Mouse (Mus musculus) liver, adult 2 months (tissue): ENCODE data around the gene Mrvi1. TPM values are rescaled to one million over a fixed set of nuclear protein-coding genes. Genes with fewer than 3 reads are reported as not detected.

Experiments used
- DNase-seq: peaks from one replicate; pipeline ENCODE4 v3.0.0-alpha.2; 2011; ENCODE audit warnings: low read depth, low spot score; ENCODE audit errors: extremely low read depth
- H3K27ac ChIP-seq: fragments of 200-500 bp; replicated peaks from 2 replicates; pipeline ENCODE4 v1.5.1; 2012; ENCODE audit warnings: low read depth, mild to moderate bottlenecking, control low read depth, inconsistent platforms, low read length; ENCODE audit not compliant: insufficient read depth
- H3K27me3 ChIP-seq: fragments of 200-500 bp; 2 replicates; pipeline ENCODE4 v1.6.1; 2012; ENCODE audit warnings: mild to moderate bottlenecking, moderate library complexity, low read length, inconsistent platforms; ENCODE audit not compliant: control insufficient read depth, insufficient read depth
- H3K36me3 ChIP-seq: fragments of 200-500 bp; 2 replicates; pipeline ENCODE4 v1.6.1; 2012; ENCODE audit warnings: low read length, inconsistent platforms; ENCODE audit not compliant: control insufficient read depth, insufficient read depth
- H3K4me1 ChIP-seq: fragments of 200-500 bp; 2 replicates; pipeline ENCODE4 v1.6.1; 2011; ENCODE audit warnings: low read length; ENCODE audit not compliant: control insufficient read depth, insufficient read depth
- H3K4me3 ChIP-seq: fragments of 200-500 bp; 2 replicates; pipeline ENCODE4 v1.5.1; 2011; ENCODE audit warnings: low read depth, mild to moderate bottlenecking, control low read depth, low read length, moderate library complexity; ENCODE audit not compliant: insufficient read depth
- H3K79me2 ChIP-seq: fragments of 200-500 bp; 2 replicates; pipeline ENCODE4 v1.6.1; 2012; ENCODE audit warnings: inconsistent platforms, mild to moderate bottlenecking, low read length, moderate library complexity; ENCODE audit not compliant: control insufficient read depth, insufficient read depth
- H3K9ac ChIP-seq: fragments of 200-500 bp; 2 replicates; pipeline ENCODE4 v1.6.1; 2012; ENCODE audit warnings: low read depth, mild to moderate bottlenecking, control low read depth, inconsistent platforms, low read length
- CTCF ChIP-seq: fragments of 200-500 bp; IDR thresholded peaks from 2 replicates; pipeline ENCODE4 v1.5.1; 2011; ENCODE audit warnings: low read depth, low read length, control low read depth
- POLR2A ChIP-seq: fragments of 200-500 bp; IDR thresholded peaks from 2 replicates; pipeline ENCODE4 v1.6.1; 2011; ENCODE audit warnings: low read length, control low read depth; ENCODE audit not compliant: insufficient read depth; ENCODE audit errors: extremely low read depth
- WGBS: fragments of 180-500 bp; shearing (Covaris S2); methylation state at CpG from one replicate; pipeline ENCODE4 v1.1.7; 2018; 5-methylcytosine and 5-hydroxymethylcytosine counted together
- polyA plus RNA-seq: library from polyadenylated mRNA; depleted of rRNA; stranded (reverse); fragments of >200 nt; gene quantifications from 2 replicates; pipeline ENCODE4 v1.2.3, GENCODE M21; 2012
- total RNA-seq: library from RNA; depleted of rRNA; stranded (reverse); fragments of >200 nt; gene quantifications from 2 replicates; pipeline ENCODE4 v1.2.3, GENCODE M21; 2014

Gene Mrvi1
- total and polyA plus RNA-seq, 2 experiments = 0.55 to 1.3 TPM

GRCm38 (mm10) chr7:110860129-110860528, 122.1 kb downstream of the Mrvi1 start:
- H3K27ac ChIP-seq = no peak overlapping the region

GRCm38 (mm10) chr7:110855604-110856003, 126.7 kb downstream of the Mrvi1 start:
- H3K9ac ChIP-seq = no peak overlapping the region
- H3K79me2 ChIP-seq = no peaks in the 10 kb centered on the region
- H3K27ac ChIP-seq = peak overlapping the region; percentile 25
- DNase-seq = no peak
- H3K36me3 ChIP-seq = no peaks in the 10 kb centered on the region
- peaks cover 20% of the 10 kb centered on the region for H3K4me1 ChIP-seq
- WGBS = 83% methylated on average over 1 of the region's 1 CpGs
- TF ChIP-seq POLR2A = no peak
- no peak for TF ChIP-seq CTCF
- no peaks in the 10 kb centered on the region for H3K27me3 ChIP-seq
- H3K4me3 ChIP-seq = no peak overlapping the region

More at GRCm38 (mm10) chr7:110860129-110860528, 122.1 kb downstream of the Mrvi1 start:
- H3K9ac ChIP-seq = no peak overlapping the region
- no peak for DNase-seq
- H3K4me1 ChIP-seq = peaks cover 5% of the 10 kb centered on the region
- TF ChIP-seq POLR2A (no peak), CTCF (no peak)
- no peaks in the 10 kb centered on the region for H3K27me3 ChIP-seq
- H3K36me3 ChIP-seq = no peaks in the 10 kb centered on the region
- H3K79me2 ChIP-seq = no peaks in the 10 kb centered on the region
- WGBS = 56% methylated on average over 5 of the region's 5 CpGs
- no peak overlapping the region for H3K4me3 ChIP-seq

- Histone ChIP-seq H3K27ac (peak overlapping the region; percentile 25), H3K9ac (no peak overlapping the region)
Measured at GRCm38 (mm10) chr7:110854927-110855546, 127.2 kb downstream of the Mrvi1 start.

GRCm38 (mm10) chr7:110854519-110854918, 127.7 kb downstream of the Mrvi1 start:
- no peak for DNase-seq
- H3K27me3 ChIP-seq = no peaks in the 10 kb centered on the region
- no peak overlapping the region for H3K4me3 ChIP-seq
- no peaks in the 10 kb centered on the region for H3K79me2 ChIP-seq
- H3K9ac ChIP-seq = no peak overlapping the region
- no peak for TF ChIP-seq POLR2A
- TF ChIP-seq CTCF = no peak
- no peak overlapping the region for H3K27ac ChIP-seq
- WGBS = 44% methylated on average over 3 of the region's 3 CpGs
- peaks cover 20% of the 10 kb centered on the region for H3K4me1 ChIP-seq
- H3K36me3 ChIP-seq = no peaks in the 10 kb centered on the region

More at GRCm38 (mm10) chr7:110854927-110855546, 127.2 kb downstream of the Mrvi1 start:
- Histone ChIP-seq H3K4me1 (peaks cover 20% of the 10 kb centered on the region), H3K79me2 (no peaks in the 10 kb centered on the region), H3K27me3 (no peaks in the 10 kb centered on the region), H3K36me3 (no peaks in the 10 kb centered on the region), H3K4me3 (no peak overlapping the region)
- peak; percentile 93 for DNase-seq
- TF ChIP-seq POLR2A (no peak), CTCF (no peak)
- WGBS = 20% methylated on average over 8 of the region's 8 CpGs

- Histone ChIP-seq H3K27me3 (no peaks in the 10 kb centered on the region), H3K79me2 (no peaks in the 10 kb centered on the region), H3K4me1 (peaks cover 20% of the 10 kb centered on the region), H3K36me3 (no peaks in the 10 kb centered on the region), H3K27ac (0 out of 2 replicates have a peak overlapping the region, but pooled peaks have one; percentile 1), H3K9ac (no peak overlapping the region), H3K4me3 (no peak overlapping the region)
- DNase-seq = peak; percentile 79
- 29% methylated on average over 10 of the region's 10 CpGs for WGBS
- no peak for TF ChIP-seq CTCF
- no peak for TF ChIP-seq POLR2A
Measured at GRCm38 (mm10) chr7:110853611-110854010, 128.7 kb downstream of the Mrvi1 start.

GRCm38 (mm10) chr7:110851541-110852203, 130.6 kb downstream of the Mrvi1 start:
- Histone ChIP-seq H3K79me2 (no peaks in the 10 kb centered on the region), H3K36me3 (no peaks in the 10 kb centered on the region), H3K27ac (peak overlapping the region; percentile 38), H3K9ac (no peak overlapping the region), H3K4me3 (no peak overlapping the region), H3K27me3 (no peaks in the 10 kb centered on the region), H3K4me1 (peaks cover 23% of the 10 kb centered on the region)
- TF ChIP-seq CTCF = no peak
- peak; percentile 70 for DNase-seq
- 57% methylated on average over 7 of the region's 7 CpGs for WGBS
